Mouse (Mus musculus) lung, adult 2 months (tissue): ENCODE results near the gene Idh2.

ENCODE experiments used
- CTCF ChIP-seq: fragments of 200-500 bp; IDR thresholded peaks from 2 replicates; pipeline ENCODE4 v1.5.1; 2011; ENCODE audit warnings: mild to moderate bottlenecking, low read length, control low read depth; ENCODE audit not compliant: insufficient read depth
- POLR2A ChIP-seq: fragments of 200-500 bp; IDR thresholded peaks from 2 replicates; pipeline ENCODE4 v1.6.1; 2011; ENCODE audit warnings: low read depth, mild to moderate bottlenecking, control low read depth, low read length, borderline replicate concordance; ENCODE audit errors: extremely low read depth

- no peak for TF ChIP-seq CTCF
- TF ChIP-seq POLR2A = no peak
Measured at GRCm38 (mm10) chr7:80152756-80153155, 37.6 kb upstream of the Idh2 start.
